Mouse (Mus musculus) heart, adult 2 months (tissue): Measurements from ENCODE around the gene Selenon.

Experiments
- CTCF ChIP-seq: fragments of 200-600 bp; IDR thresholded peaks from 2 replicates; pipeline ENCODE4 v1.8.1; 2022; ENCODE audit warnings: antibody characterized with exemption, mild to moderate bottlenecking, moderate library complexity
- POLR2A ChIP-seq: fragments of 200-500 bp; IDR thresholded peaks from 2 replicates; pipeline ENCODE4 v1.6.1; 2011; ENCODE audit warnings: mild to moderate bottlenecking, low read depth, low read length, control low read depth; ENCODE audit not compliant: insufficient read depth

GRCm38 (mm10) chr4:134590227-134590926, 38.4 kb upstream of the Selenon start:
- TF ChIP-seq CTCF (peak; percentile 80), POLR2A (no peak)
